Mouse (Mus musculus) embryonic facial prominence, embryonic 12.5 days (tissue): ENCODE measurements around the gene Osmr. TPM values are rescaled to one million over a fixed set of nuclear protein-coding genes. Genes with fewer than 3 reads are reported as not detected.

Experiments used
- ATAC-seq: fragments of 200-750 bp; cut with Nextera tagmentation; 2 replicates; pipeline ENCODE4 v1.8.0; 2017; ENCODE audit not compliant: insufficient number of reproducible peaks, insufficient read depth, low FRiP score, low TSS enrichment
- H3K27ac ChIP-seq: fragments of 300-500 bp; sonication (generic); 2 replicates; pipeline ENCODE4 v1.5.1; 2016; ENCODE audit warnings: mild to moderate bottlenecking
- H3K27me3 ChIP-seq: fragments of 300-500 bp; sonication (generic); 2 replicates; pipeline ENCODE4 v1.6.1; 2016; ENCODE audit warnings: mild to moderate bottlenecking, moderate library complexity
- H3K36me3 ChIP-seq: fragments of 300-500 bp; sonication (generic); 2 replicates; pipeline ENCODE4 v1.6.1; 2016; ENCODE audit warnings: mild to moderate bottlenecking
- H3K4me1 ChIP-seq: fragments of 300-500 bp; sonication (generic); 2 replicates; pipeline ENCODE4 v1.6.1; 2016
- H3K4me2 ChIP-seq: fragments of 300-500 bp; sonication (generic); replicated peaks from 2 replicates; pipeline ENCODE4 v1.6.1; 2016; ENCODE audit warnings: mild to moderate bottlenecking, moderate library complexity
- H3K4me3 ChIP-seq: fragments of 300-500 bp; sonication (generic); 2 replicates; pipeline ENCODE4 v1.5.1; 2016; ENCODE audit warnings: mild to moderate bottlenecking
- H3K9ac ChIP-seq: fragments of 300-500 bp; sonication (generic); 2 replicates; pipeline ENCODE4 v1.6.1; 2016; ENCODE audit warnings: mild to moderate bottlenecking, moderate library complexity
- H3K9me3 ChIP-seq: fragments of 300-500 bp; sonication (generic); 2 replicates; pipeline ENCODE4 v1.6.1; 2016; ENCODE audit warnings: mild to moderate bottlenecking, moderate library complexity
- WGBS: fragments of 180-500 bp; shearing (Covaris S2); methylation state at CpG from one replicate; pipeline ENCODE4 v1.1.7; 2016; 5-methylcytosine and 5-hydroxymethylcytosine counted together
- polyA plus RNA-seq: library from polyadenylated mRNA; unstranded; fragments of >200 nt; fragmentation: Nextera tagmentation; extraction: Ambion mirVana; gene quantifications from 2 replicates; pipeline ENCODE4 v1.2.1, GENCODE M21; 2016

Gene Osmr
- polyA plus RNA-seq, 1 experiment from 2014 or later, result 0.20 TPM

DNA sequence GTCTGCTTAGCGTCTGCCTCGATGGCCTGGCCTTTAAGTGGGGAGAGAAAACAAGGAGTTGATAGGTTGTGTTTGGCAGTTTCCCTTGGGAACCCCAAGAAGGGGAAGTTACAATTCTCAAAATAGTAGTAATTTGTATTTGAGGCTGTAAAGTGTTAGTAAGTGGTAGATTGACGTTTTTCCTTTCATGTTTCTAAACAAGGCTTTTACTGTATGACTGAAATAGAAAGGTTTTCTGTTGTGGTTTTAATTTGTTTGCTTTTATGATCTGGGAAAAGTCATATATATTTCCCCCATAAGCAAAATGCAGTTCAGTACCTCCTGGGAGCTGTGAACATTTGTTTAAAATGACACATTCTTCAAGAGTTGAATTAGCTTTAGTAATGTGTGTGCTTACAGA is 102.5 kb downstream of the Osmr start:
- no peaks in the 10 kb centered on the region for H3K9me3 ChIP-seq
- no peak overlapping the region for H3K4me2 ChIP-seq
- no peaks in the 10 kb centered on the region for H3K4me1 ChIP-seq
- H3K36me3 ChIP-seq, result peaks cover 51% of the 10 kb centered on the region
- ATAC-seq, result no peak
- H3K27ac ChIP-seq, result no peak overlapping the region
- H3K4me3 ChIP-seq, result no peak overlapping the region
- WGBS, result 83% methylated on average over 3 of the region's 3 CpGs
- H3K9ac ChIP-seq, result no peak overlapping the region
- H3K27me3 ChIP-seq, result no peaks in the 10 kb centered on the region

Other genes with a start within 250 kb of the Osmr start
- gene Rictor, start 166.6 kb downstream of the Osmr start, polyA plus RNA-seq, result 45.8 and 46.8 TPM in 2 replicates
- 17.5 and 18.3 TPM in 2 replicates for gene Lifr, start 215.6 kb upstream of the Osmr start, polyA plus RNA-seq